Mouse (Mus musculus) naive thymus-derived CD4-positive, alpha-beta T cell, adult 2 months (primary cell): Measurements from ENCODE around the gene Gemin8.
A peak's percentile ranks its signal among the peaks of the same experiment; 100 is the strongest.

Experiments
- DNase-seq: peaks from one replicate; pipeline ENCODE4 v3.0.0-alpha.2; 2011; ENCODE audit warnings: low read depth

Gemin8 gene

DNA sequence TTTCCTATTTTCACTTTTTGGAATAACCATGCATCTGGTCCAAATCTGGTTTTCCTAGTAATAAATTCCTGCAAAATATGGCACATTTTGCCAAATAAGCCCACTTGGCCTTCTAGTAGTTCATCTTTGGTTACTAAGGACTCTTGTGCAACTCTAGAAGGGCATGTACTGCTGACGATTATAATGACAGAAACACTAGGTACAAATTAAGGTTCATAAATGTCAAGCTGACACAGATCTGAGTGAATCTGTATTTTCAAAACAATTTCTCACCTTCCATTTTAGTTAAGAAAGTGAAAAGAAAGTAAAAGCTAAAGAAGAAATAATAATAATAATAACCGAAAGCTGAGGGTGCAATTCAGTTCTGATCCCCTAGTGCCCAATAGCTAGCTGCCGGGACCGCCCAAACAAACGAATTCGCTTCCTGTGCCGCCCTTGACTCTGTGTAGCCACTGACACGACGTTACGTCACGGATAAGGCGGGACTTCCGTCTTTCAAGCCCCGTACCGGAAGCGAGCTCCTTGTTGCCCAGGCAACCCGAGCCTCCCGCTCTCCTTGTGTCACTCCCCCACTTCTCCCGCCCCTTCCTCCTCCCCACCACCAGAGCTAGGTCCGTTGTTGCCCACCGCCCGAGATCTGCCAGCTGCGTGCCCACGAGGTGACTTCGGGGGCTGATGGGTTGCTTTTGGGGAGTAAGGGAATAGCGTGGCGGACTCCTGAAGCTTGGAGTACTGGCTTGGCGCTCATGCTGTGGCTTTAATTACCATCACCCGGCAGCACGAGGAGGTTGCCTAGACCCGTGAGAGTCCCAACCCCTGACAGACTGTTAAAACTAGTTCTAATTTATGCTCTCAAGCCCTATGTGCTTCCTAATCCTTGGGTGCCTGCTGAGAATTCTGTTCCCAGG lies at the start of gene Gemin8:
Gemin8 (plus strand) TSS at position 563 of the 908 bp plus-strand sequence.
- peak; percentile 96 for DNase-seq

GRCm38 (mm10) chrX:166147158-166147846 lies 23.0 kb upstream of the Gemin8 start:
- DNase-seq: no peak

- no peak for DNase-seq
Measured at GRCm38 (mm10) chrX:166162773-166163172, 7.5 kb upstream of the Gemin8 start.

- peak; percentile 73 for DNase-seq
Measured at GRCm38 (mm10) chrX:166167307-166167706, 2.9 kb upstream of the Gemin8 start.

DNA sequence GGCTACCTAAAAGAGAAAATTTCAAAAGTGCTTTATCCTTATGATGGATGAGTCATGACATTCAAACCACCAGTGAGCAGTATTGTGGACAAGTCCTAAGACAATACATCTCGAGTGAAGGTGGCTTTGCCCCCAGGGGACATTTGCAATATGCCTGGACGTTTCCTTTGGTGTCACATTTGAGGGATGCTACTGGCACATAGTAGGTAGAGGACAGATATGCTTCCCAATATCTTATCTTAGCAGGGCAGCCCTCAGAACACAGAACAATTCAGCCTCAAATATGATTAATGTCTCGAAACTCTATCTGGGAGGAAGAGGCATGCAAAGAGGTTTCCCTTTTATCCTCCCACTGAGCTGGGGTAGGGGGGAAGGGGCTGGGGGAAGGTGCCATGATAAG lies 2.3 kb upstream of the Gemin8 start:
- no peak for DNase-seq

- DNase-seq: peak; percentile 11
Measured at GRCm38 (mm10) chrX:166170800-166171738, 815 bp downstream of the Gemin8 start.

DNA sequence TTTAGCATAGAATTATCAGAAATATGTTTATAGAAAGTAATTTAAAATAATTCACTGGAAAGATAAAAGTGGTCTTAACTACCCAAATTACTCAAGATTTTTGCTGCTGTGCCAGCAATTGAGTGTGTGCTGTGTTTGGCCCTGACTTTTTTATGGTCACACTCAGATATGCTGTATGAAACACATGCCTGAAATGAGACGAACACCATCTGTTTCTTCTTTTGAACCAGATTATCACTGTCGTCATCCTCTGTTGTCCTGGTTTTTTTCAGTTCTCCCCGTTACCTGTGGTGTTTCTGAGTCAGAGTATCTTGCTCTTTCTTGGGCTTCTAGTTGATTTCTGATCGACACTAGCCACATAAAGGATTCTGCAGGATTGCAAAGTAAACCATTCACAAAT lies 1.8 kb downstream of the Gemin8 start:
- DNase-seq: no peak

DNA sequence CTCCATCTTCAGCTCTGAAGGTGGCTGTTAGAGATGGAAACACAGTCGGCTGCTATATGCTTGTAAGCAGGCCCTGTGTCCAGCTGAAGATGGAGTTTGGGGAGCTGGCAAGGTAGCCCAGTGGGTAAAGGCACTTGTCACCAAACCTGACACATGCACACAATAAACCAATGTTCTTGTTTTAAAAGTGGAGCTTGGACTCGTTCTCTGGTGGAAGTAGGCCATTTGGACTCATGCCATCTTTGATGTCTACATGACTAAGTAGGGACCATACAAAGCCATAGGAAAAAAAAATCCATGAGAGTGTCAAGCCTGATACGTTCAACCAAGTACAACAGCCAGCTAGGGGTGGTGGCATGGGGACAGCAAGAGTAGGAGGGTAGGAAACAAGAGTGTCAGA lies 2.4 kb downstream of the Gemin8 start:
- no peak for DNase-seq

GRCm38 (mm10) chrX:166173796-166174195 lies 3.5 kb downstream of the Gemin8 start:
- DNase-seq: no peak

- no peak for DNase-seq
Measured at GRCm38 (mm10) chrX:166177929-166178328, 7.7 kb downstream of the Gemin8 start.

DNA sequence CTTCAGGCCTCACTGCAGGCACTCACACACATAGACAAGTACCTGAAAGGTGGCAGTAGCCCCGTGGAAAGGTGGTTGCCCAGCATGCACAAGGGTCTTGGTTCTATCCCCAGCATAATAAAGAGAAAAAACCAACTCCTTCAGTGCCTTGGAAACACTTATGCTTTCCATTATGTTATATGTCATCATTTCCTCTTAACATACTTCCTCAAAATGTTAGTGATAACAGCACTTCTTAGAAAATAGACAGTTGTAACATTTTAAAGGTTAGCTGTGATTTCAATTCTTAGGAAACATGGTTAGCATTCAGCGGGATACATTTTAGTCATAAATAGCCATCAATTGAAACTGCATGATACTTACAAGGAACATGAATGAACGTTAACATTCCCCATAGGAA lies 12.8 kb downstream of the Gemin8 start:
- DNase-seq: no peak

DNA sequence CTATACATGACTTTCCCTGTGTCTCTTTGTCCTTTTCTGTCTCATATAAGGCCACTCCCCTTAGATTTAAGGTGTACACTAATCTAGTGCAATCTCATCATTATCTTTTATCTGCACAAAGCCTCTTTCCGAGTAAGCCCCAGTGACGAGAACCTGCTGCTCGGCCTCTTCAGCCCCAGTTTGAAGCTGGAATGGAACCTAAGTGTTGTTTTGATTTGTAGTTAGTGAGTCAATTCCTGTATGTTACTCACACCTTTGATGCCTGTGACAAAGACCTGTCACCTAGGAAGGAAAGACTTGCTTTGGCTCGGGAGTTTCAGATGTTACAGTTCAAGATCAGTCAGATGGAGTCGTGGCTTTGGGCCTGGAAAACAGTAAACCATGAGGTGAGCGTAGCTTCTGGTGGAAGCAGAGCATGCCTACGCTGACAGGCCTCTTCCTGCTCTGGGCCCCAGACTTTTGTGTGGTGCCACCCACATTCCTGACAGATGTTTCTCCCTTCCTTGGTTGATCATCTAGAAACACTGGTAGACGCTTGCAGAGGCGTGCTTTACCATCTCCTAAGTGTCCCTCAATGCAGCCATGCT lies 15.2 kb downstream of the Gemin8 start:
- DNase-seq: peak; percentile 15

DNA sequence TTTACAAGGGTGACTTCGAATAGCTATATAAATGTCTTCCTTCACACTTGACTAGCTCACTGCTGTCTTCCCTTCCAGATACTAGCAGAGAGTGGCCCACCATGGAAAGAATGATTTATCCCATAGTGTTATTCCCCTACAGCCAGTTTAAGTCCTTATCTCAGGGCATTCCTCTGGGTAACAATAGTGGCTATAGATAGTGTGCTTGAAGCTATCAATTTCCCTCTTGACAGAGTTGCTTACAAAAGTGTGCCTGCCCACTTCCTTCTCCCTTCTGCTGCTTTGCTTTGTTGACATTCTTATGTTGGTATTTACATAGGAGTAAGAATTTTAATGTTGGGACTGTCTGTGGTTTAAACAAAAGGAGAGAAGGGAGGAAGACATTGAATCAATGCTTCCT lies 17.5 kb downstream of the Gemin8 start:
- DNase-seq: no peak

- no peak for DNase-seq
Measured at GRCm38 (mm10) chrX:166196327-166196726, 26.1 kb downstream of the Gemin8 start.

DNA sequence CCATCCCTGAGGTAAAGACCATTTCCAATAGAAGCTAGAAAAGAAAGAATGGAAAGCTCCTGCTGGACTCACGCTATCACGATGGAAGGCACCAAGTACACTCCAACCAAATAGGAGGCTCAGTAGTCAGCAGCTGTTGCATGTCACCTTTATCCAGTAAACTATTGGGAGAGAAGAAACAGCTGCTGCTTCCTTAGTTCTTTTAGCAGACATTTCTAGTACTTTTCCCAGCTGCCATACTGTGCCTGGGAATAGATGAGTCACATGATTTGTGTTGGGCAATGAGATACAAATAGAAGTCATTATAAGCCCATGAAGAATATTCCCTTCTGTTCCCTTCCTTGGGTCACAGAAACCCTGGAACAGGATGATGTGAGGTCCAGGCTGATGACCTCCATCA lies 28.0 kb downstream of the Gemin8 start:
- no peak for DNase-seq

DNA sequence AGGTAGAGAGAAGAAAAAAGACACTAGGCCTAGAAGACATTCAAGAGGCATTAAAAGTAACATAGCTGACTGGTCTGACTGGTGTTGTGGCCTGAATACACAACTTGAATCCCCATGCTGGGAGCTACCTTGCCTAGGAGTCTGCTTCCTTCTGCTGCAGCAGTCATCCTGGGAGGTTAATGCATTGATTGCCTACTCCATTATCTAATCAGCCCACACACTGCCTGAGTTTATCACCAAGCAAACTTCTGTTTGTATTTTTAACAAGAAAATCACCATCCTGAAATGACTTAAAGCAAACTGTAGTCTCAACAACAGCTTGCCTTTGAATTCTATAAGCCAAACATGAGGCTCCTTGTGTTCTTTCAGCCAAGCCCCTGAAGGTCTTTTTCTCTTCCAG lies 29.6 kb downstream of the Gemin8 start:
- DNase-seq: no peak

DNA sequence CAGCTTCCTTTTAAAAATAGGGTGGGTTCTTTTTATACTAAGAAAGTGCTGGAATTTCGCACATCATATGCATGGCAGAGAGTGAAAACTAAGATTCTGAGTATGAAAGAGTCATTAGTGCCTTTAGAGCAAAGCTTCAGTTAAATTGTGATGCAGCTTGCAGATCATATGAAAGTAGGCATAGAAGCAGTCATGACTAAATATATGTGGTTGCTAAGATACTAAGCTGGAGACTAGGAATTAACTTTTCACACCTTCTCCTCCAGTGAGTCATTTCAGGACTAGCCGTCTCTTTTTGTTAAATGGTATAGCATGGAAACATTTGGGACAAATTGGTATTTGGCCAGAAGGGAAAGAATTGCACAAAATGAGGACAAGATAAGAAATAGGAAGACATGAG lies 44.3 kb downstream of the Gemin8 start:
- no peak for DNase-seq

DNA sequence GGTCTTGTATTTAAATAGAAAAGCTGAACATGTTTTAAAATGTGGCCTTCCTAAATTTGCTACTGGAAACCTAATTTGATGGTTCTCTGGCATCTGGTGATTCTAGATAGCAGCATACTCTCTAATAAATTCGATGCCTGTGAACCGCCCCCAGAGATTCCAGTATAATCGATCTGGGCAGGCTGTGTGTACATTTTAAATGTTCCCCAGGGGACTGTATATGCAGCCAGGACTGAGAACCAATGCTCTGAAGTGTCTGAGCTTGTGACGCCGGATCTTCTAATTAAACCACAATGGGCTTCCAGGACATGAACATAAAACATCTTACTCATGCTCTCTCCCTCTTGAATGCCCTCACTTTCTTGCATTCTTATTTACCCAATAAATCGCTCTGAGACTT lies 46.0 kb downstream of the Gemin8 start:
- no peak for DNase-seq

GRCm38 (mm10) chrX:166216720-166217119 lies 46.5 kb downstream of the Gemin8 start:
- no peak for DNase-seq

DNA sequence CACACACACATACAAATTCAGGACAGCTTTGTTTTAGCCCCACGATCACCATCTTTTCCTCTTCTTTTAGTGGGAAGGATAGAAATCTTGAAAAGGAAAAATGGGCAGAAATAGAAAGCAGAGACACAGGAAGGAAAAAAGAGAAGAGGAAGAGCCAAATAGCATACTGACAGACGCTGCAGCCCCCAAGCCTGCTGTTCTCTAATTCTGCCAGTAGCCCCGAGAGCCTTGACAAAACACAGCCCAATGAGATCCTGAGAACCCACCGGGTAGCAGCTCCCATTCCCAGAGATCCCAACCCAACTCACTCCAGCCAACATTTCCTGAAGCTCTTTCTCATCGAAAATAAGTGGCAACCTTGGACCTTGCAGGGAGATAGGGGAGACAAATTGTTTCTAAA lies 49.1 kb downstream of the Gemin8 start:
- DNase-seq: no peak

DNA sequence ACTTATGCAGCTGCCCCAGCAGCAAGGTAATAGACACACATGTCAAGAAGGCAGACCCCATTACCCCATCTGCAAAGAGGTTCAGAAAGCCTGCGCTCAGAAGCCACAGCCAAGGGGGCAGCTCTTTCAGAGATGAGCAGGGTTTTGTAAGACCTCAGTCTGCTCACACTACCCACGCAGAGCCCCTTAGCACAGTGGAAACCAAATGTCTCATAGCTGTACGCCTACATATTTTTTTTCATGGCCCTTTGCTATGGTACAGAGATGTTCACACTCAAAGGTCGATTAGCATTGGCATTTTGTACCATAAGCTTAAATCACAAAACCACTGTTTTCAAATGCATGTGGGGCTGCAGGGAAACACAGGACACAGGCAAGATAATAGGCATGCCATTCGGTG lies 56.6 kb downstream of the Gemin8 start:
- no peak for DNase-seq

DNA sequence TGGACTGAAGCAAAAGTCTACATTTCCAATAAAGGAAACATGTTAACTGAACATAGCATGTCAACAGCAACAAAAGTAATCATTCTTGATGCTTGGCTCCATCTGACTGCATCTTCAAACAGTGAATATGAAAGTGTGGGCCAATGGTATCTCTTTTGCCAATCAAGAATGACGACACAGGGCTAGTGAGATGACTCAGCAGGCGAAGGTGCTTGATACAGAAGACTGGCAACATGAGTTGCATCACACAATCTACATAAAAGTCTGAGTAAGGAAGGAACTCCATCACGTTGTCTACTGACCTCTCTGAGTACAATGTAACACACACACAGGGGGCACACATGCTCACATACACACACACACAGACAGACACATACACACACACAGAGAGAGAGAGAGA lies 59.5 kb downstream of the Gemin8 start:
- DNase-seq: no peak
